Comparison of ENCODE assay signal across 1 mouse cellular context in genomic region chr9:75769042-75769441, GRCm38 (mm10).
A peak's percentile ranks its signal among the peaks of the same experiment; 100 is the strongest.
TF ChIP-seq lines count a peak whose summit lies in the region.

No protein-coding gene starts in this region.

TF ChIP-seq in MEL, 35 proteins besides CTCF, POLR2A, EP300 and RAD21:
- 0 out of 2 replicates have a peak, but pooled peaks have one; percentile 9 for TF ChIP-seq GATA1 (IDR thresholded peaks at IDR 0.05; ENCODE audit: low read depth, low read length)
- TF ChIP-seq KAT2A (conservative IDR thresholded peaks at IDR 0.05; ENCODE audit: low read depth, low read length), result no peak
- TF ChIP-seq GABPA (IDR thresholded peaks at IDR 0.05; ENCODE audit: low read depth, low read length), result no peak
- TF ChIP-seq ETS1 (IDR thresholded peaks at IDR 0.05; ENCODE audit: low read depth, low read length), result no peak
- TF ChIP-seq ZKSCAN1 (IDR thresholded peaks at IDR 0.05; ENCODE audit: low read depth, low read length), result no peak
- TF ChIP-seq BHLHE40 (IDR thresholded peaks at IDR 0.05; ENCODE audit: borderline replicate concordance, low read depth, low read length), result no peak
